Mouse (Mus musculus): Measurements from ENCODE around the gene Kcnma1. TPM values are rescaled to one million over a fixed set of nuclear protein-coding genes. Genes with fewer than 3 reads are reported as not detected.

Gene Kcnma1
- polyA plus RNA-seq, 1 experiment: 3.5 TPM

DNA sequence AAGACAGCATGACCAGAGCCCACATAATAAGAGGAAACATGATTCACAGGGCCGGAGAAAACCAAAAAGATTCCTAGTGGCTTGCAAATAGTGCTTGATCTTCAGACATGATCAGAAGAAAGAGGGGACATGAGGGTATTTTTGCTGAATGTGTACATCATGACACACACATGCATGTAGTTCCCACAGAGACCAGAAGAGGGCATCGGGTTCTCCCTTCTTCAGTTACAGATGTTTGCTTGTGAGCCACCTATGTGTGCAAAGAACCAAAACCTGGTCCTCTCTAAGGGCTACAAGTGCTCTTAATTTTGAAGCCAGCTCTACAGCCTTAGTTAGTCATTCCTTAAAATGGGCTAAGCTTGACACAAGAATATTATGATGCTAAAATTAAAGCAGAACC lies 334.9 kb downstream of the Kcnma1 start:
- Histone ChIP-seq H3K4me3 (ENCODE audit: low read depth, low read length) (no peak overlapping the region), H3K27me3 (ENCODE audit: control insufficient read depth, insufficient read depth, low read length) (no peaks in the 10 kb centered on the region), H3K36me3 (ENCODE audit: control insufficient read depth, insufficient read depth, low read length) (no peaks in the 10 kb centered on the region), H3K4me1 (ENCODE audit: control insufficient read depth, insufficient read depth, insufficient read length, low read length) (no peaks in the 10 kb centered on the region), H3K27ac (ENCODE audit: insufficient read depth, low read depth, low read length) (no peak overlapping the region)
- TF ChIP-seq POLR2A (IDR thresholded peaks at IDR 0.05; ENCODE audit: low read depth, low read length): no peak
- TF ChIP-seq CTCF (IDR thresholded peaks at IDR 0.05; ENCODE audit: extremely low read depth, insufficient read length, insufficient replicate concordance, low read depth, low read length): no peak
- 57% methylated on average over 2 of the region's 2 CpGs for WGBS

DNA sequence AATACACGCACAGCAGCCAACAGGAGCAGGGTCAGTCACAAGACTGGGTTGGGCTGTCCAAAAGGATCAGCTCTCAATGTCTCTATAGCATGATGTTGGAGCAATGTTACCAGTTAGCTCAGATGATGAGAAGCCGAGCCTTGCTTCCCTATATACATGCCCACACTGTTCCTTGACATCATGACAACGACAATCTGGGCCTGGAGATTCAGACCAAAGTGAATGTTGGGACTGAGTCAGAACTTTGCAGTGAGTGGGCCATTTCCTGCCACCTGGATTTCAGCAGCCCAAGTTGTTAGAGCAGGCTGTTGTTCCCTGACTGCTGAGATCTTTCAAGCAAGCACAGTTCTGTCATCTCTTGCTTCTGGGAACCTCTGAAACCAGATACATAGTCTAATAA lies 347.9 kb downstream of the Kcnma1 start:
- Histone ChIP-seq H3K27me3 (ENCODE audit: control insufficient read depth, insufficient read depth, low read length) (no peaks in the 10 kb centered on the region; the same call in 1 of the 2 replicates), H3K27ac (ENCODE audit: insufficient read depth, low read depth, low read length) (no peak overlapping the region), H3K4me3 (ENCODE audit: low read depth, low read length) (no peak overlapping the region), H3K36me3 (ENCODE audit: control insufficient read depth, insufficient read depth, low read length) (no peaks in the 10 kb centered on the region), H3K4me1 (ENCODE audit: control insufficient read depth, insufficient read depth, insufficient read length, low read length) (no peaks in the 10 kb centered on the region)
- no peak for TF ChIP-seq POLR2A (IDR thresholded peaks at IDR 0.05; ENCODE audit: low read depth, low read length)
- no peak for TF ChIP-seq CTCF (IDR thresholded peaks at IDR 0.05; ENCODE audit: extremely low read depth, insufficient read length, insufficient replicate concordance, low read depth, low read length)
- 82% methylated on average over 3 of the region's 3 CpGs for WGBS

DNA sequence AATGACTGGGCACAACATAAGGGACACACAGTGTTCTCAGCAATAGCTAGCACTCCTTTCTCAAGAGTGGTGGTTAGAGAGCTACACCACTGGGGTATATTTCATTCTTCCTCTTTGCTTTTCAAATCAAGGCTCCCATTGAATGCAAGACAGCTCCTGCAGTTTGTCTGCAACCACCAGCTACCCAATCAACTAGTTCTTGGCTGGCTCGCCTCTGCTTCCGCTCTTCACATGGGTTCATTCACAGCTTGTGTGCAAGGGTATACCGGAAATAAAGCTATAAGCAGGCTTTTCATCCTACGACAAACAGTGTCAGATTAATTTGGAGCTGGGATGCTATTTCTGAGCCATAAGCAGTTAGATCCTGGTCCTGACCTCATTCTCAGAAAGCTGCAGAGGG lies 362.6 kb downstream of the Kcnma1 start:
- Histone ChIP-seq H3K4me1 (ENCODE audit: control insufficient read depth, insufficient read depth, insufficient read length, low read length) (no peaks in the 10 kb centered on the region), H3K27ac (ENCODE audit: insufficient read depth, low read depth, low read length) (no peak overlapping the region), H3K4me3 (ENCODE audit: low read depth, low read length) (no peak overlapping the region), H3K27me3 (ENCODE audit: control insufficient read depth, insufficient read depth, low read length) (no peaks in the 10 kb centered on the region), H3K36me3 (ENCODE audit: control insufficient read depth, insufficient read depth, low read length) (no peaks in the 10 kb centered on the region)
- WGBS: 73% methylated on average over 4 of the region's 4 CpGs
- TF ChIP-seq POLR2A (IDR thresholded peaks at IDR 0.05; ENCODE audit: low read depth, low read length): no peak
- TF ChIP-seq CTCF (IDR thresholded peaks at IDR 0.05; ENCODE audit: extremely low read depth, insufficient read length, insufficient replicate concordance, low read depth, low read length): no peak

DNA sequence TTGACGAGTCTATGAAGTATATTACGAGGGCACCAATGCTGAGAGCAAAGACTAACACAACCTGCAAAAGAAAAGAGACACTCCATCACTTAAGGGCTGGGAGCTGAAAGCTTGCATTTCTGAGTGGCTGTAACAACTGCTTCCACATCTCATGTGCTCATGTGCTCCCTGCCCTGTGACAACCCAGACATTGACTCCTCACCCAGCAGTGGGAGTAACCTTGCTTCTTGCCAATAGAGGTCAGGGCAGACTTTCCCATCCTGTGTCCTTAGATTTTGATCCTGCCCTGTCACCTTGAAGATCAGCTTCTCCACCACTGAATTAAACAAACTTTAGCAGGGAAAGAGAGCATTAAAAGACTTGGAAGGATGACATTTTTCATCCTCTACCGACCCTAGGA lies 364.2 kb downstream of the Kcnma1 start:
- Histone ChIP-seq H3K4me3 (ENCODE audit: low read depth, low read length) (no peak overlapping the region), H3K36me3 (ENCODE audit: control insufficient read depth, insufficient read depth, low read length) (no peaks in the 10 kb centered on the region), H3K4me1 (ENCODE audit: control insufficient read depth, insufficient read depth, insufficient read length, low read length) (no peaks in the 10 kb centered on the region), H3K27me3 (ENCODE audit: control insufficient read depth, insufficient read depth, low read length) (no peaks in the 10 kb centered on the region), H3K27ac (ENCODE audit: insufficient read depth, low read depth, low read length) (no peak overlapping the region)
- no peak for TF ChIP-seq POLR2A (IDR thresholded peaks at IDR 0.05; ENCODE audit: low read depth, low read length)
- no peak for TF ChIP-seq CTCF (IDR thresholded peaks at IDR 0.05; ENCODE audit: extremely low read depth, insufficient read length, insufficient replicate concordance, low read depth, low read length)
- 86% methylated on average over 3 of the region's 3 CpGs for WGBS

DNA sequence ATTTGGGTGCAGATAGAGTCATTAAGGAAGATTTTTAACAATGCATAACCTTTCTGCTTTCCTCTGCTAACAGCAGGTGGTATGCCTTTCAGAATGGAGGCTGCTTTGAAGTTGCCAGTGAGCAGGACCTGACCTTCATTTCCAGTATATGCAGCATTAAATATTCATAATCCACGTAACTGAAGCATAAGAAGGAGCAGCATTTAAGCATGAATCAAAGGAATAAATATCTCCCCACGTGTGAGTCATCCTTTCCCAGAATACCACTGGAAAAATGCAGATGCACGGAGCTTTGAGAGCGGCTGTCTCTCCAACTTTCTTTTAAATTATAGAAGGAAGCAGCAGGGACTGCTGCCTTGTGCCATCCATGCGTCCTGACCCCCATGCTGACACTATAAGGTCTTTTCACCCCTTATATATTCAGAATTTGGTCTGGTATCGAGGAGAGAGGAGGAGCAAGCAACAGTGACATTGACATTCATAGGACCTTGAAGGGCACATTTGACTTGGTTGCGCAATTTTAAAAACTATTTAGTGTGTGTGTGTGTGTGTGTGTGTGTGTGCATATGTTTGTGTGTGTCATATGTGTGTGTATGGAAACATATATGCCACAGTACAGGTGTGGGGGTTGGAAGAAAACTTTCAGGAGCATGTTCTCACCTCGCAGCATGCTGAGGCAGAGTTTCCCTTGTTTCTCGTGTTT lies 368.8 kb downstream of the Kcnma1 start:
- H3K4me1 ChIP-seq (ENCODE audit: control insufficient read depth, insufficient read depth, insufficient read length, low read length): no peaks in the 10 kb centered on the region
- 72% methylated on average over 9 of the region's 9 CpGs for WGBS
- H3K27me3 ChIP-seq (ENCODE audit: control insufficient read depth, insufficient read depth, low read length): no peaks in the 10 kb centered on the region
- H3K4me3 ChIP-seq (ENCODE audit: low read depth, low read length): no peak overlapping the region
- no peak for TF ChIP-seq POLR2A (IDR thresholded peaks at IDR 0.05; ENCODE audit: low read depth, low read length)
- TF ChIP-seq CTCF (IDR thresholded peaks at IDR 0.05; ENCODE audit: extremely low read depth, insufficient read length, insufficient replicate concordance, low read depth, low read length): no peak
- H3K36me3 ChIP-seq (ENCODE audit: control insufficient read depth, insufficient read depth, low read length): no peaks in the 10 kb centered on the region
- H3K27ac ChIP-seq (ENCODE audit: insufficient read depth, low read depth, low read length): no peak overlapping the region

DNA sequence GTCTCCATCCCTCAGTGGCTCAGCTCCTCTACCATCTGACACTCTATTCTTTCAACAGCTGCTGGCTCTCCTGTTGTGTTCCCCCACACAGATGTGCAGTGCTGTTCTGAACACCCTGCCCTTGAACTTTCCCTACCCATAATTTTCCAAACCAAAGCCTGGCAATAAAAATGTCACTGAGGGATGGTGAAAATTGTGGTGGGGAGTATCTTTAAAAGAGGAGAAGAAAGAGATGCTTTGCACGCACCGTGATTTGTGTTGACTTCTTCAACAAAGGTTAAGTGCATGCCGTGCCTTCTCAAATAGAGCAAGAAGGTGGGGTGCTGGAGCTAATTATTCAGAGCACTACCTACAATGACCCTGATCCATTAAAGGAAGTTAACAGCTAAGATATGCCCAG lies 371.1 kb downstream of the Kcnma1 start:
- TF ChIP-seq CTCF (IDR thresholded peaks at IDR 0.05; ENCODE audit: extremely low read depth, insufficient read length, insufficient replicate concordance, low read depth, low read length) (no peak), POLR2A (IDR thresholded peaks at IDR 0.05; ENCODE audit: low read depth, low read length) (no peak)
- WGBS: 45% methylated on average over 3 of the region's 3 CpGs
- H3K4me1 ChIP-seq (ENCODE audit: control insufficient read depth, insufficient read depth, insufficient read length, low read length): no peaks in the 10 kb centered on the region
- no peak overlapping the region for H3K4me3 ChIP-seq (ENCODE audit: low read depth, low read length)
- H3K27ac ChIP-seq (ENCODE audit: insufficient read depth, low read depth, low read length): no peak overlapping the region
- no peaks in the 10 kb centered on the region for H3K27me3 ChIP-seq (ENCODE audit: control insufficient read depth, insufficient read depth, low read length)
- H3K36me3 ChIP-seq (ENCODE audit: control insufficient read depth, insufficient read depth, low read length): no peaks in the 10 kb centered on the region

DNA sequence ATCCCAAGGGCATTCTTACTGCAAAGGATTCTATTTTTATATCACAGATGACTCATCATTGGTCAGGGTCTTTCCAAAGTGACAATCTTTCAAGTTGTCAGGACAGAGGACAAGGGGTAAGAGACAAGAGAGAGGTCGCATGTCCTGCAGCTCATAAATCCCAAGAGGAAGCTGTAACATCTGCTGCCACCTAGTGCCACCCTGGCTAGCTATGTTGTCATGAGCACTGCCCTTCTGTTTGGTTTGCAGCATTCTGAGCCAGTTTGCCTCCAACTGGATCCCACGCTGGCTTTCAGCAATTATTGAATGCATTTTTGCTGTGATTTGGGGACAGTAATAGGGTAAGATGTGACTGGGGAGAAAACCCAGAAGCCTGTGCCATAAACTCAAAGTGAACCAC lies 373.6 kb downstream of the Kcnma1 start:
- Histone ChIP-seq H3K27ac (ENCODE audit: insufficient read depth, low read depth, low read length) (no peak overlapping the region), H3K27me3 (ENCODE audit: control insufficient read depth, insufficient read depth, low read length) (no peaks in the 10 kb centered on the region), H3K4me3 (ENCODE audit: low read depth, low read length) (no peak overlapping the region), H3K4me1 (ENCODE audit: control insufficient read depth, insufficient read depth, insufficient read length, low read length) (no peaks in the 10 kb centered on the region), H3K36me3 (ENCODE audit: control insufficient read depth, insufficient read depth, low read length) (no peaks in the 10 kb centered on the region)
- TF ChIP-seq POLR2A (IDR thresholded peaks at IDR 0.05; ENCODE audit: low read depth, low read length) (no peak), CTCF (IDR thresholded peaks at IDR 0.05; ENCODE audit: extremely low read depth, insufficient read length, insufficient replicate concordance, low read depth, low read length) (no peak)
- WGBS: 39% methylated on average over 2 of the region's 2 CpGs
